Mouse (Mus musculus) skeletal muscle tissue, adult 2 months (tissue): ENCODE data around the gene Rasl10b.

ENCODE experiments used
- DNase-seq: peaks from one replicate; pipeline ENCODE4 v3.0.0-alpha.2; 2012; ENCODE audit warnings: low read depth, low spot score

Rasl10b gene

GRCm38 (mm10) chr11:83409087-83409754, at the start of gene Rasl10b:
TSS of gene Rasl10b (plus strand) at chr11:83409137.
- DNase-seq, result no peak

DNA sequence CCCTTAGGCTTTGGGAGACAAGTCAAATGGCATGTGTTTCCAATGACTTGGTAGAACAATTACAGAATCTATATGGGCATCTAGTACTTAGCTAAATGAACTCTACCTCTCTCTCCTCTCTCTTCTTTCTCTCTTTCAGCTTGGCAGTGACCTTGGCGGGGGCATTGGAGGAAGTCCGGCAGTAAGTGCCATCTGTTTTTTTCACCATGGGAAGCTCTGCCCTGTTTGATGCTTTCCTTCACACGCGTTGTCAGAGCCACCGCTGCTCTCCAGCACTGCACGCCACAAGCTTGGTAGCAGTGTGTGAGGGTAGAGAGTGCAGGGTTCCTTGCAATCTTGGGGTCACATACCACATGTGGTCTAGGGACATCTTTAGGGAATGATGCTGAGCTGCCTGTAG, 44.3 kb upstream of the Rasl10b start:
- DNase-seq, result no peak

GRCm38 (mm10) chr11:83371267-83371666, 37.7 kb upstream of the Rasl10b start:
- no peak for DNase-seq

DNA sequence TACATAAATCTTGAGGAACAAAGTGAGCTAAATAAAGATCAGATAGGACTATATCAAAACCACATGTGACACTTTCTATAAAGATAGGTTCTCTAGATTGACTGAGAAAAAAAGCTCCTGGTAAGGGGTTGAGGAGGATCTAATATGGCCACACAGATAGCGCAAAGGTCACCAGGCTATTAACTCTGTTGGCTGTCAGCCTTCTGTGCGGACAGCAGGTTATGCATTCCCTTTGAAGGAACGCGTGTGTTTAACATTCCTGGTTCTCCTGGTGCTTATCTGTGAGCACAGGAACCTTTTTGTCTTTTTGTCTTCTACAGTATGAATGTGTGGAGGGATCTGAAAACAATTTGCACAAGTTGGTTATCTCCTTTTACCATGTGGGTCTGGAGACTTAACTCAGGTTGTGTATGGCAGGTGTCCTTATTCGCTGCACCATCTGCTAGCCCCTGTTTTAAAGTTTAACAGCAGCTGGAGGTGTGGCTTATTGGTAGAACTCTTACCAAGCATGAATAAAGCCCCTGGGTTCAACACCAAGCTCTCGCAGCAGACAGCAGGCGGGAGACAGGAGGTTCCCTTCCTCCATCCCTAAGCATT, 29.1 kb upstream of the Rasl10b start:
- no peak for DNase-seq

DNA sequence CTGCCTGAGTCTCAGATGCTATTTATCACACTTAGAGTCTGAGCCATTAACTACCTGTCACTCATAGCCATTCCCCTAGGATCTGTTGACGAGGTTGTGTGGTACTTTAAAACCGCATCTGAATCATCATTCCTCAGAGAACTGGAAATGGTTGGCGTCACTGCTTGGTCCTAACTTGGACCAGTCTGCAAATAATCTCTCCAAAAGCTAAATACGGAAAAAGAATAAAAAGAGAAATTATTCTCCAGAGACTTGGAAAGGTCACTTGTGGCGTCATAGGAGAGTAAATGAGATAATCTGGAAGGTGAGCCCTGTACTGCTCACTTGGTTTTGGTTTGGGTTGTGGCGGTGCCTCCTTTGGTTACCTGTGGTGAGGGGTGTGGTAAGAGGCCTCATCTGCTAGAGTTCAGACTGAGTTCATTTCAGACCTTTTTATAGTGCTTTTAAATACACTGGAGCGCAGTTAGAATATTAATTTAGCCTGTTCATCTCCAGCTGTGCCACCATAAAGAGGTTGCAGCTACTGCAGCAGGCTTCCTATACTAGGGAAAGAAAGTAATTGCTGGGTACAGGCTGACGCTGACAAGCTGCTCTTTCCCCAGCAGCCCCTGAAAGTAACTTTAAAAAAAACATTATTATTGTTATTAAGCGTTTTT, 25.9 kb upstream of the Rasl10b start:
- no peak for DNase-seq

GRCm38 (mm10) chr11:83383532-83383887, 25.4 kb upstream of the Rasl10b start:
- no peak for DNase-seq

DNA sequence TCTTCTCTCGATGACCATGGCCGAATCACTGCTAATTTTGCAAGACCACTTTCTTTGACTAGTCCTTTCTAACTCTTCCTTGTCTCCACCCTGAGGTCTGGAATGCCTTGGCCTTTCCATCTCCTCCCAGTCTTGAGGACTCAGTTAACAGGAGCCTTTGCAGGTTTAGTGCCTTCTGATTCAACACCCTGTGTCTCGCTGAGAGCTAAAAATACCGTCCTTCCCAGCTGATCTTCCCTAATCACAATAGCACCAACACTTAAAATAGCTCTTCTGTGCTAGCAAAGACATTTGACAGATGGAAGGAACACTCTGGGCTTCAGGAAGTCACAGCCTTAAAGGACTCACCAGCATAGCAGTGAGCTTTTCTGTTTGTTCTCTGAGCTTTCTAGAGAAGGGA, 15.9 kb upstream of the Rasl10b start:
- DNase-seq, result no peak

- no peak for DNase-seq
Observed at GRCm38 (mm10) chr11:83394802-83395439, 14.0 kb upstream of the Rasl10b start.

DNA sequence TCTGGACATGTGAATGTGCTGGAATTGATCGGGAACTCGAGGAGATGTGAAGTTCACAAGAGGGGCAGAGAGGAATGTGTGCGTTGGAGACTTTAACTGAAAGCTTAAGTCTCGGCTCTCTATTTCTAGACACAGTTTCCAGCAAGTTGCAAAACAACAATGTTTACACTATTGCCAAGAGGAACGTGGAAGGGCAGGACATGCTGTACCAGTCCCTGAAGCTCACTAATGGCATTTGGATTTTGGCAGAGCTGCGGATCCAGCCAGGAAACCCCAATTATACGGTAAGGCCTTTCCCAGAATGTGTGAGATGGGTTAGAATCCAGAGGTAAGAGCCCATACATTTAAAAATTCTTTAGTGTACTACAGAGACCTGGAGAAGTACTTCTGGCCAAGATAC, 11.3 kb upstream of the Rasl10b start:
- DNase-seq, result no peak

GRCm38 (mm10) chr11:83398724-83399123, 10.2 kb upstream of the Rasl10b start:
- DNase-seq, result no peak

GRCm38 (mm10) chr11:83403787-83404186, 5.2 kb upstream of the Rasl10b start:
- DNase-seq, result no peak

DNA sequence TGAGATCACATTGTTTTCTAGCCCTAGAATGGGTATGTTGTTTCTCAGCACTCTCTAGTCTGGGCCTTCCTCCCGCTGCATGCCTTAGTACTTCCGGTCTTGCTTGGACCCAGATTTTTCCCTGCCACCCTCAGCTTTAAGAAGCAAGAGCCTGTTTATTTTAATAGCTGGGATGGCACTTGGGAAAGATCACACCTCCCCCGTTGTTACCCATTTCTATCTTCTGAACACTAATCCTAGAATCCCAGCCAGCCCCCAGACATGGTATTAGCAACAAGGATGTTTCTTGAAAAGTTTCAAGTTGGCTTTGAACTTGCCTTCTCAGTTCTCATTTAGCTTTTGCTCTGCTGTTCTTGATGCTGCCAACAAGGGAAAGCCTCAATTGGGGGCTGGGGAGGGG, 2.5 kb upstream of the Rasl10b start:
- DNase-seq, result no peak

DNA sequence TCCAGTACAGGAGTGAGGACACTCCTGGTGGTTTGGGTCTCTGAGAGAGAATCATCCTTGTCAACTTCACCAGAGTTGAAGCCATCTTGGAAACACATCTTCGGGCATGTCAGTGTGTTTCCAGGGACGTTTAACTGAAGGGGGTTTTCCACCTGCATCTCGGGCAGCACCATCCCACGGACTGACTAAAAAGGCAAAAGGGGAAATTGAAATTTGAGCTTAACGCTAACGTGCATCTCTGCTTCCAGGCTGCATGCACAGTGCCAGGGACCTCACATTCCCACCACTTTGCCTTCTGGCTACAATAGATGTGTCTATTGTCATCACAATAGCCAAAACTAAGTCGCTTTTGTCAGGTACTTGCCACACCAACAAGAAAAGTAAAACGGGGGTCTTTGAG, 695 bp upstream of the Rasl10b start:
- no peak for DNase-seq

DNA sequence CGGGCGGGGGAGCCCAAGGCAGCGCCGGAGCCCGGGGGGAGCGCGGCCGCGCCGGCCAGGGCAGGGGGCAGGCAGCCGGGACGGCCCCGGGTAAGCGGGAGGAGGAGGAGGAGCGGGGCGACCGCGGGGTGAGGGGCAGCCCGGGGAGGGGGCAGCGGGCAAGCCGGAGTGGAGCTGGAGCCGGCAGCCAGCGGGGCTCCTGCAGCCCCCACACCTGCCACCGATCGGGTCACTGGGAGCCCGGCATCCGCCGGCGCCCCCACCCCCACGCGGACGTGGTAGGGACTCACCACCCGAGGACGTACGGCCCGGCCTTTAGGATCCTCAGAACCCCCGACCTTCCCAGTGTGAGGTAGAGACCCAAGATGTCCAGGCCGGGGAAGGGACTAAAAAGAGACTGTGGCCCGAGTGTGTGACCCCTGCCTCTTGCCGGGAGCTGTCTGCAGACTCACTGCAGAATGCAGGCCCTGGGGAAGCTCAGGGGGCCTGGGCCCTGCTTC, 905 bp downstream of the Rasl10b start:
- DNase-seq, result no peak

- no peak for DNase-seq
Observed at GRCm38 (mm10) chr11:83410510-83410909, 1.6 kb downstream of the Rasl10b start.

DNA sequence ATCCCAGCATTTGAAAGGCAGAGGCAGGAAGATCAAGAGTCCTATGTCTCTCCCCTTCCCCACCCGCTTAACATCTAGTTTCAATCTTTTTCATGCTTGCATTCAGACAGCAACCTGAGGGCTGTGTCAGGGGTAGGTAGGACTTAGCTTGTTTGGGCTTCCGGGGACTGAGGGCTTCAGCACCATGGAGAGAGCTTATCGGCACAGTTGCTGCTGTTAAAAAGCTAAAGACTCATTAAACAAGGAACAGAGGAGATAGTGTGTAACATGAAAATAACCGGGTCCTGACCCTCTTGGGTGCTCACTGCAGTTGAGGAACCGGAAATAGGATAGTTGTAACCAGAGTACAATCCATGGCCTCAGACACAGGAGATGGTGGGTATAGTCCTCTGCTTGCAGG, 8.1 kb downstream of the Rasl10b start:
- no peak for DNase-seq

DNA sequence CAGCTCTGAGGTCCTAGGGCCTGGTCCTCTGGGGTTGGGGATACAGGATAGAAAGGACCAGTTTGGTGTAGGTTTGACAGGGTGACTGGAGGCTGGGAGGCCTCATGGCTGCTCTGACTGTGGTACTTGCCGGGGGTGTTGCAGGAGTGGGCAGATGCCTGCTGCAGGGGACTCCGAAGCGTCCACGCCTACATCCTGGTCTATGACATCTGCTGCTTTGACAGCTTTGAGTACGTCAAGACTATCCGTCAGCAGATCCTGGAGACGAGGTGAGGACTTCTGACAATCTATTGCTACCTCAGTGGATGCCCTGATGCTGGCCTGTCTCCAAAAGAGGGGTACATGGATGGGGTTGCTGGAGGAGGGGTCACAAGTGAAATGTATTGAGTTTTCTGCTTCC, 8.8 kb downstream of the Rasl10b start:
- DNase-seq, result no peak

- DNase-seq, result no peak
Observed at GRCm38 (mm10) chr11:83418566-83418965, 9.6 kb downstream of the Rasl10b start.

GRCm38 (mm10) chr11:83420338-83420737, 11.4 kb downstream of the Rasl10b start:
- no peak for DNase-seq

GRCm38 (mm10) chr11:83421305-83421704, 12.4 kb downstream of the Rasl10b start:
- DNase-seq, result peak; percentile 27

DNA sequence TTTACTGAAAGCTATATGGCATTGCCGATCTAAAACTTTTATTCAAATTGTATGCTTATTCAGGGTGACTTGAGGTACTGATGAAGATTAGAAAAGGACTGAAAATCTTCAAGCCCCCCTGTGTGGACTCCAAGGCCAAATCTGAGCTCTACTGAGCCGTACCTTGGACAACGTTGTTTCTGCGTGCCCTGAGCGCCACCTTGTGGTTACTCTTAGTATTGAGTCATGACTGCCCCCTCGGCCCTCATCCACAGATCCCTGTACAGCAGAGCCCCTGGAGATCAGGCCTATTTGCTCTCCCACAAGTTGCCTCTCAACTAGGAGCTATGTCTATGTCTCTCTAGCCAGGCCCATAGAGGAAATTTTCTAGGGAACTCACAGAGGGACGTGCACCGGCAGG, 15.7 kb downstream of the Rasl10b start:
- peak; percentile 32 for DNase-seq

DNA sequence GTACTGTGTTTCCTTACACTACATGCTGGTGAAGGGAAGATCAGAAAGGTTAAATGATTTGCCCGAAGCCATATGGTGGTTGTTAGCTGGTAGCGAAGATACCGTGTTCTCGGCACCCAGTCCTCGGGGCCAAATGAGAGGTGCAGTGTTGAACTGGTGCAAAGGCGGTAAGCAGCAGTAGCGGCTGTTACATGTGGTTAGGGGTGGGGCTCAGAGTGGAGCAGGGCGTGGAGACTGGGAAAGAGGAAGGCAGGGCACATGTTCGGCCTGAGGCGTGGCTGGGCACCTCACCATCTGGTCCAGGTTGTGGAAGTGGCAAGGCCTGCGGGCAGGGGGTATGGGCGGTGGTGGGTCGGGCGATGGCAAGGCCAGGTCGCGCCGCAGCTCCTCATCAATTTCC, 18.0 kb downstream of the Rasl10b start:
- DNase-seq, result no peak

GRCm38 (mm10) chr11:83429355-83429754, 20.4 kb downstream of the Rasl10b start, which contains the start of gene Gas2l2:
TSS of gene Gas2l2 (minus strand) at chr11:83429455.
- no peak for DNase-seq
